Mouse (Mus musculus): ENCODE results near the gene Cckbr.
"Not testable (repeated sequence)": the region's sequence is repeated elsewhere in the genome, so short reads cannot be mapped to it uniquely, and the experiment has no call there.

The Cckbr gene

DNA sequence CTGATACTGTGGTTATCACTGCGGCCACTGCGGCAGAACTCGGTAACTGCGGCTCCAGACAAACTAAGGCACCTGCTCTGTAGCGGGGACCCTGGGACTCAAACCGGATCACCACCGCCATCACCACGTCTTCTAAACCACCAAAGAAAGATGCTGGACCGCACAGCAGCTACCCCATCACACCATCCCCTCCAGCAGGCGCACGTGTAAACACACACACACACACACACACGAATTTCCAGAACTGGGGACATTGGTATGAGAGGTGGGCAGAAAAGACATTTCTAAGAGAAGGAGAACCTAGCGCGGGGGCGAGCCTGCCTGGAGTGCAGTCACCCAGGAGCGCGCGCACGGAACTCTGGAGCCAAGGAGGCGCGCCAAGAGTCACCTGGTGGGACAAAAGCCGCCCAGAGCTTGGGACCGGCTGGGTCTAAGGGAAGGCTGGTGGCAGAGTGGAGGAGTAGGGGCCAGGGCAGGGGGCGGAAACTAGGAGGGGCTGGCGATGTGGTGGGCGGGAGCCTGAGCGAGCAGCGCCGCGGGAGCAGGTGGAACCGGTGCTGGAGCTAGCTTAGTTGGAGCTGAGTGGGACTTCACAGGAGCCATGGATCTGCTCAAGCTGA lies at the start of gene Cckbr:
Gene Cckbr, plus strand, starts transcription at position 308 of the 620 bp plus-strand sequence.
- no peak for DNase-seq (ENCODE audit: low read depth, low spot score)
- Histone ChIP-seq H3K27me3 (ENCODE audit: control insufficient read depth, insufficient read depth, low read length, poor library complexity, severe bottlenecking) (no peaks in the 10 kb centered on the region), H3K36me3 (ENCODE audit: control insufficient read depth, insufficient read depth, low read length, poor library complexity, severe bottlenecking) (no peaks in the 10 kb centered on the region)

DNA sequence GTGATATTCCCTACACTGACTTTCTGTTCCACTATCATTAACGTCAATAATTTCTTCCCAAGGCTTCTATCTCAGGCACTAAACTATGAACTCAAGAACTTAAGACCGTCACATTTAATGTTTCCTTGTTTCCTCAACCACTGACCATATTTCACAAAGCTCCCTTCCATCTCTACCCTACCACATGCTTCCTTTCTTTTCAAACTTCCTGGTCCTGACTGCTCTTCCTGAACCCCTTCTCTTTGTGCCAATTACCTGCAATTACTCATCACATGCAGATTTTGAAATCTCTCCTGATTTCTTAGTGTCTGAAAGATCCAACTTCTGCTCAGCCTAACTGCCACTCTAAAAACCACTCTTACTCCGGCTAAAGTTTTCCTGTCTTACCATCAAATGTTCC lies 45.2 kb upstream of the Cckbr start:
- H3K36me3 ChIP-seq (ENCODE audit: control insufficient read depth, insufficient read depth, low read length, poor library complexity, severe bottlenecking), result peaks cover 18% of the 10 kb centered on the region
- H3K27me3 ChIP-seq (ENCODE audit: control insufficient read depth, insufficient read depth, low read length, poor library complexity, severe bottlenecking), result no peaks in the 10 kb centered on the region
- no peak for DNase-seq (ENCODE audit: low read depth, low spot score)

DNA sequence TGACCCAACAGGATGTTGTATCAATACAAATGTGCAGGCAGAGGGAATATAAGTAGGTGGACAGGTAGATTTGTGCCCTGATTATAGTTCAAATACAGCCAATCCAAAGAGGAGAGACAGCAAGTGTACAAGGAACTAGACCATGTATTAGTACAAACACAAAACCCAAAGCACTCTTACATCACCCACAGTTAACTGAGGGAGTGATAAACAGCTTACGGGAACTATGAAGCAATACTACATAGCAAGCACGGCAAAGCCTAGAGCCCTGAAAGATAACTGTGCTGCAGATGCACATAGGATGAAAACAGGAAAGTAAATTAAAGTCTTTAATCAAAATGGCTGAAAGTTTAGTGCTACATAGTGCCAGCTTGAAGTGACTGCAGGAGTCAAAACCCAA lies 37.8 kb upstream of the Cckbr start:
- no peak for DNase-seq (ENCODE audit: low read depth, low spot score)
- Histone ChIP-seq H3K27me3 (ENCODE audit: control insufficient read depth, insufficient read depth, low read length, poor library complexity, severe bottlenecking) (no peaks in the 10 kb centered on the region), H3K36me3 (ENCODE audit: control insufficient read depth, insufficient read depth, low read length, poor library complexity, severe bottlenecking) (peaks cover 8% of the 10 kb centered on the region)

- Histone ChIP-seq H3K27me3 (ENCODE audit: control insufficient read depth, insufficient read depth, low read length, poor library complexity, severe bottlenecking) (no peaks in the 10 kb centered on the region), H3K36me3 (ENCODE audit: control insufficient read depth, insufficient read depth, low read length, poor library complexity, severe bottlenecking) (no peaks in the 10 kb centered on the region; the same call in 1 of the 2 replicates)
- no peak for DNase-seq (ENCODE audit: low read depth, low spot score)
Measured at GRCm38 (mm10) chr7:105390236-105390635, 35.3 kb upstream of the Cckbr start.

DNA sequence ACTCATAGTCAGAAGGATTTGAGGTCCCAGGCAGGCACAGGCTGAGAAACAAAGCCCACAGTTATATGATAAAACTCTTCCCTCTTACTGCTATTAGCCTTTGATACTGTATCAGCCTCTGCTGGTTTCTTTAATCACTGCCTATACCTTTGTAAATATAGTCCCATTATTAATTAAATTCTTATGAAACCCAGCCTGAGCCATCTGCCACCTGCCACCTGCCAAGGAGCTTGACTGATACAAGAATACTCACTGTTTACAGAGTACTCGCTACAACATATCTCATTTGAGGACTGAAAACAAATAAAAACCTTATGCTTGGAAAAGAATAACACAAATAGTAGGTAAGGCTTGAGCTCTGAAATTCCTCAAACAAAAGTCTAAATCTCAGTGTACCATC lies 30.9 kb upstream of the Cckbr start:
- DNase-seq (ENCODE audit: low read depth, low spot score), result no peak
- Histone ChIP-seq H3K27me3 (ENCODE audit: control insufficient read depth, insufficient read depth, low read length, poor library complexity, severe bottlenecking) (no peaks in the 10 kb centered on the region), H3K36me3 (ENCODE audit: control insufficient read depth, insufficient read depth, low read length, poor library complexity, severe bottlenecking) (no peaks in the 10 kb centered on the region; the same call in 1 of the 2 replicates)

- Histone ChIP-seq H3K36me3 (ENCODE audit: control insufficient read depth, insufficient read depth, low read length, poor library complexity, severe bottlenecking) (no peaks in the 10 kb centered on the region), H3K27me3 (ENCODE audit: control insufficient read depth, insufficient read depth, low read length, poor library complexity, severe bottlenecking) (no peaks in the 10 kb centered on the region)
- DNase-seq (ENCODE audit: low read depth, low spot score), result no peak
Measured at GRCm38 (mm10) chr7:105395131-105395820, 30.3 kb upstream of the Cckbr start.

GRCm38 (mm10) chr7:105396126-105396525 lies 29.4 kb upstream of the Cckbr start:
- H3K36me3 ChIP-seq (ENCODE audit: control insufficient read depth, insufficient read depth, low read length, poor library complexity, severe bottlenecking), result no peaks in the 10 kb centered on the region
- no peaks in the 10 kb centered on the region for H3K27me3 ChIP-seq (ENCODE audit: control insufficient read depth, insufficient read depth, low read length, poor library complexity, severe bottlenecking)
- peak; percentile 47 for DNase-seq (ENCODE audit: low read depth, low spot score)

DNA sequence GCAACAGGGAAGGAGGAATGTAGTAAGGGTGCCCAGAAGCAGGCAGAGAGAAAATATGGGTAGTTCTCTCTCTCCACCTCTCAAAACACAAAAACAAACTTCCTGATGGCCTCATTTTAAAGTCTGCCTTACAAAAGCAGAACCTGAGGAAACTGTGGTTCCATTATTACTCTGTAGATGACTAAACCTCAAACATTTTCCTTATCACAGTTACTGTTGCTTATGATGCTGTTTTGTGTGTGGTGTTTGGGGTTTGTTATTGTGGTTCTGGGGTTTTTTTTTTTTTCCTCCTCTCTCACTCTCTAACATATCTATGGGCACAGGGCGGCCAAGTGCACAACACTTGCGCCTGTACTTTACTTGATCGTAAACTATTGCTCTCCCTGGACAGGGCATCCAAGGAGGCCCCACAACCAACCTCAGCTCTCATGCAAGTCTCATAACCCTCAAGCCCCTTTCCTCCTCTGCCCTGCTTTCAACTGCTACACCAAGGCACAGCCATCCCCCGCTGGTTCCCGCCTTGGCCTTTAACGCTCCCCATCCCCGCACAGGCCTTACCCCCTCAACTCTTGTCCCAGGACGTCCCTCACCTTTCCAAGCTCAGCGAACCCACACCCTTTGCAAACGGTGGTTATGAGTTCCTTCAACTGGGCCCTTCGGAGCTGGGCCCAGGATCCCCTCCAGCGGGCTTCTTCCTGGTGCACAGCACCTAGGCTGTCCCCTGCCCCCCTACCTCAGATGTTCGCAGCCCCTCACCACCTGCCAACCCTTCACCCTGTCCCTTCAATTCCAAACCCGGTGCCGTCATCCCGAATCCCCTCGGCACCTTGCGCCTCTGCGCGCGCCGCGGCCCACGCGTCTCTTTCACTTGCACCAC lies 26.2 kb upstream of the Cckbr start:
- H3K27me3 ChIP-seq (ENCODE audit: control insufficient read depth, insufficient read depth, low read length, poor library complexity, severe bottlenecking), result no peaks in the 10 kb centered on the region; the same call in 1 of the 2 replicates

GRCm38 (mm10) chr7:105399935-105400624 lies 25.5 kb upstream of the Cckbr start, which contains the start of gene Fam160a2:
Fam160a2 (minus strand) TSS chr7:105400054.
- no peaks in the 10 kb centered on the region; the same call in 1 of the 2 replicates for H3K27me3 ChIP-seq (ENCODE audit: control insufficient read depth, insufficient read depth, low read length, poor library complexity, severe bottlenecking)
- DNase-seq (ENCODE audit: low read depth, low spot score), result peak; percentile 98
- H3K36me3 ChIP-seq (ENCODE audit: control insufficient read depth, insufficient read depth, low read length, poor library complexity, severe bottlenecking), result no peaks in the 10 kb centered on the region

More for the DNA sequence above, 26.2 kb upstream of the Cckbr start:
- no peaks in the 10 kb centered on the region for H3K36me3 ChIP-seq (ENCODE audit: control insufficient read depth, insufficient read depth, low read length, poor library complexity, severe bottlenecking)
- peak; percentile 53 for DNase-seq (ENCODE audit: low read depth, low spot score)

DNA sequence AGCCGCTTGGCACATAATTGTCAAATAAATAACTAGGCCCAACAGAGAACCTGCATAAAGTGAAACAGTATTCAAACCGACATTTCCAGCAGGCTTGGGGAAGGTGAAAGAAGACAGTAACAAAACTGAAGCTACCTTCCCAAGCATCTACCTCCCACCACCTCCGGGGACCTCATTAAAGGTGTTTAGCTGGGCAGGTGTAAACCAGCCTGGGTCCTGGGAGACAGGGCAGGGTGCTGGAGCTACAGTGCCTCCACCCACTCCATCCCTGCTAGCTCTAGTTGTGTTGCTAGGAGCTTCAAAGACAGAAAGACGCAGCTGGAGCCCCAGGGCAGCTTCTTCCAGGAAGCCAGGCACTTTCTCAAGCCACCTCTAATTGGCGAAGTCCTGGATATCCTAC lies 21.3 kb upstream of the Cckbr start, which contains the start of gene Cnga4:
Gene Cnga4, plus strand, starts transcription at position 301 of the 400 bp plus-strand sequence.
- Histone ChIP-seq H3K36me3 (ENCODE audit: control insufficient read depth, insufficient read depth, low read length, poor library complexity, severe bottlenecking) (no peaks in the 10 kb centered on the region), H3K27me3 (ENCODE audit: control insufficient read depth, insufficient read depth, low read length, poor library complexity, severe bottlenecking) (no peaks in the 10 kb centered on the region; the same call in 1 of the 2 replicates)
- no peak for DNase-seq (ENCODE audit: low read depth, low spot score)

DNA sequence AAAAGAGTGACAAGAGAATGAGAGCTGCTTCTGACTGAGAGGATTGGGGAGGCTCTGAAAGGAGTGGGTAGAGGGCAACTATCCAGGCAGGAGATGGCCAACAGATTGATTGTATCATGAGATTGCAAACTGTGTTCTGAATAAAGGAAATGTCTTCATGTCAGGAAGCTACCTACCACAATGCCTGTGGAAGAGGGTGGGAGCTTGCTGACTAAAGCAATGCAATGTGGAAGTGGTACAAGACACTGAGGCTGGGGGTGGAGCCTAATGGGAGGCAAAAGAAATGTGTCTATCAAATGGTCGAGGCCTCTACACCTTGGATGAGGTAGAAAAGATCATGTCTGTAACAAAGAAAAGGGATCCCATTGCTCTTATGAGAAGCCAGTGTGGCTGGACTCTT lies 19.2 kb upstream of the Cckbr start:
- DNase-seq (ENCODE audit: low read depth, low spot score), result no peak
- Histone ChIP-seq H3K36me3 (ENCODE audit: control insufficient read depth, insufficient read depth, low read length, poor library complexity, severe bottlenecking) (no peaks in the 10 kb centered on the region), H3K27me3 (ENCODE audit: control insufficient read depth, insufficient read depth, low read length, poor library complexity, severe bottlenecking) (no peaks in the 10 kb centered on the region; the same call in 1 of the 2 replicates)

DNA sequence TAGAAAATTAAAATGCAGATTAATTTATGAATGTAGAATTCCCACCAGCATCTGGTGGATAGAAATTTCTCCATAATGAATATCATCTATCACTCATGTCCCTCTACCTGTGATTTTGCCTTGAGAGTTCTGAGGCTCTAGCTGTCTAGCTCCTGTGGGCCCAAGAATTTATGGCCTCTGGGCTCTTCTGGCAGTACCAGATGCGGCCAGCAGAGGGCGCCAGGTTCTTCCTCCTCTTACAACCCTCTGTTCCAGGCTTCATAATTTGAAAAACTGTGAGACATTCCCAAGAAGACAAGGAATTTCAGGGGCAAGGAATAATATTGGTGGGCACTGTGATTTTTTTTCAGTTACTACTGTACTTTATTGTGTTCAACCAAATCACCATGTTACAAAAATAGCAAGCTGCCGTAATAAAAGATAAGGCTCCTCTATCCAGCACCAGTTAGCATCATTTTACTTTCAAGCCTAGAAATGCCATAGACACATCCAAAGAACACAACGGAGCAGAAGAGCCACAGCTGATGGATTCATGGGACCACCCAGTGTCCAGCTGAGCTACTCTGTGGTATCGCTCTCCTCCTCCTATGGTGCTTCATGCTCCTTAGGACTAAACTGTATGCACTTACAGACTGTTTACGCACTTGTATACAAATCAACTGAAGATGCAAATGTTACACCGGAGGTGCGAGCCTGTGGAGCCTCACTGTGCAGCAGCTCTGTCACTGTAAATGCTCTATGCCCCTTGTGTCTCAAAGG lies 13.5 kb upstream of the Cckbr start:
- DNase-seq (ENCODE audit: low read depth, low spot score), result peak; percentile 74
- H3K36me3 ChIP-seq (ENCODE audit: control insufficient read depth, insufficient read depth, low read length, poor library complexity, severe bottlenecking); H3K27me3 ChIP-seq (ENCODE audit: control insufficient read depth, insufficient read depth, low read length, poor library complexity, severe bottlenecking): not testable (repeated sequence)

- DNase-seq (ENCODE audit: low read depth, low spot score), result no peak
- H3K36me3 ChIP-seq (ENCODE audit: control insufficient read depth, insufficient read depth, low read length, poor library complexity, severe bottlenecking), result no peaks in the 10 kb centered on the region; the same call in 1 of the 2 replicates
- H3K27me3 ChIP-seq (ENCODE audit: control insufficient read depth, insufficient read depth, low read length, poor library complexity, severe bottlenecking), result no peaks in the 10 kb centered on the region
Measured at GRCm38 (mm10) chr7:105414385-105414784, 11.1 kb upstream of the Cckbr start.

- no peaks in the 10 kb centered on the region; the same call in 1 of the 2 replicates for H3K36me3 ChIP-seq (ENCODE audit: control insufficient read depth, insufficient read depth, low read length, poor library complexity, severe bottlenecking)
- DNase-seq (ENCODE audit: low read depth, low spot score), result no peak
Measured at GRCm38 (mm10) chr7:105416529-105416928, 9.0 kb upstream of the Cckbr start.

More at GRCm38 (mm10) chr7:105416529-105416928, 9.0 kb upstream of the Cckbr start:
- H3K27me3 ChIP-seq (ENCODE audit: control insufficient read depth, insufficient read depth, low read length, poor library complexity, severe bottlenecking), result no peaks in the 10 kb centered on the region
